Mouse (Mus musculus): ENCODE measurements around the gene Casp8ap2. TPM values are rescaled to one million over a fixed set of nuclear protein-coding genes. Genes with fewer than 3 reads are reported as not detected.

Gene Casp8ap2
- polyA plus RNA-seq, 1 experiment from 2014 or later, result 35.3 TPM

GRCm38 (mm10) chr4:32680843-32681242 lies 65.6 kb downstream of the Casp8ap2 start:
- WGBS, result 79% methylated on average over 3 of the region's 3 CpGs
- peak; percentile 51 for TF ChIP-seq CTCF (IDR thresholded peaks at IDR 0.05; ENCODE audit: low read depth)
- no peak for ATAC-seq (replicated peaks; ENCODE audit: low FRiP score, low read depth)
- no peaks in the 10 kb centered on the region for H3K9me3 ChIP-seq (replicated peaks; ENCODE audit: low read length)
- H3K4me3 ChIP-seq (replicated peaks; ENCODE audit: low read depth, low read length), result no peak overlapping the region
- peaks cover 28% of the 10 kb centered on the region; the same call in 1 of the 2 replicates for H3K36me3 ChIP-seq (ENCODE audit: insufficient read depth, low read length)
- H3K27me3 ChIP-seq (ENCODE audit: insufficient read depth, low read length), result no peaks in the 10 kb centered on the region
- no peak overlapping the region for H3K27ac ChIP-seq
- no peak overlapping the region for H3K9ac ChIP-seq (ENCODE audit: low read depth, low read length)
- DNase-seq (ENCODE audit: low spot score), result peak; percentile 12
- H3K4me1 ChIP-seq (replicated peaks; ENCODE audit: insufficient read depth, low read length), result no peaks in the 10 kb centered on the region
- no peak overlapping the region for H3K4me2 ChIP-seq (ENCODE audit: low read length)

DNA sequence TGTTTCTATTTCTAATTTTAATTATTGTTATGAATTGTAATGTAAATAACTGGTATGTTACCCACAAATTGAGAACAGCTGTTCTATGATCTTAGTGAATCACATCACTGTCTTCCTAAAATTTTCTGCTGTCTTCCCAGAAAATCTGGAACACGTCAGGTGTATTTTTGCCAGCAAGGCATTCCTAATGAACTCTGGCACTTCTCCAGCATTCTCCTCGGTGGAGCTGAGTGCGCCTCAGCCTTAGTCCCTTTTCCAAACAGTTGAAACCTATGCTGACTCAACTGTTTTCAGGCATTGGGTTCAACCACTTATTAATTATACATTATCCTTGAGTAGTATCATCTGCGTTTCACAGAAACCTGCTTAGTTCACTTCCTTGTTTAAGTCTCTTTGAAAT lies 67.2 kb downstream of the Casp8ap2 start:
- Histone ChIP-seq H3K9ac (ENCODE audit: low read depth, low read length) (no peak overlapping the region), H3K9me3 (replicated peaks; ENCODE audit: low read length) (no peaks in the 10 kb centered on the region), H3K27ac (no peak overlapping the region), H3K4me2 (ENCODE audit: low read length) (no peak overlapping the region), H3K27me3 (ENCODE audit: insufficient read depth, low read length) (no peaks in the 10 kb centered on the region), H3K4me3 (replicated peaks; ENCODE audit: low read depth, low read length) (no peak overlapping the region), H3K36me3 (ENCODE audit: insufficient read depth, low read length) (peaks cover 28% of the 10 kb centered on the region; the same call in 1 of the 2 replicates), H3K4me1 (replicated peaks; ENCODE audit: insufficient read depth, low read length) (no peaks in the 10 kb centered on the region)
- no peak for TF ChIP-seq CTCF (IDR thresholded peaks at IDR 0.05; ENCODE audit: low read depth)
- DNase-seq (ENCODE audit: low spot score), result no peak
- ATAC-seq (replicated peaks; ENCODE audit: low FRiP score, low read depth), result no peak
- 78% methylated on average over 4 of the region's 4 CpGs for WGBS

DNA sequence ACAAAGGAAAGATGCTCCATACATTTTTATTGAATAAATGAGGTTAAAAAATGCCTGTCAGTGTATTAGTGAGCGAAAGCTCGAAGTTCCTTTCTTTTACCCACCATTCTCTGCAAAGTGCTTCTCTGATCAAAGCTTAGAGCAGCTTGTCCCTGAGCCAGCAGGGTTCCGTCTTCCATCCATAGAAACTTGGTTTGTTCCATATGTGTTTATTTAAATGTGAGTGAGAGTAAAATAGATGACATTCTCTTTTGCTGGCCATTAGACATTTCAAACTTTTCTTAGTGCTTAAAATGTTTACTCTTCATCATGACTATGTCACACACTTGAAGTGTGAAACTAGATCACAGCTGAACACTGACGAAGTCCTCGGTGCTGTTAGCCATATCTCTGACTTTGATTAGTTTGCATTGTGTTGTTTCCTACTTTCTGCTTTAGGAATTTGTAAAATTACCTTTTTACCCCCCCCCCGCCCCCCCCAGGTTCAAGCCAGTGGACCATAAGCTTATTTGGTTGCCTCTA lies 67.9 kb downstream of the Casp8ap2 start:
- H3K27ac ChIP-seq, result no peak overlapping the region
- no peak for TF ChIP-seq CTCF (IDR thresholded peaks at IDR 0.05; ENCODE audit: low read depth)
- H3K9me3 ChIP-seq (replicated peaks; ENCODE audit: low read length), result no peaks in the 10 kb centered on the region
- no peaks in the 10 kb centered on the region for H3K4me1 ChIP-seq (replicated peaks; ENCODE audit: insufficient read depth, low read length)
- ATAC-seq (replicated peaks; ENCODE audit: low FRiP score, low read depth), result no peak
- H3K4me3 ChIP-seq (replicated peaks; ENCODE audit: low read depth, low read length), result no peak overlapping the region
- H3K36me3 ChIP-seq (ENCODE audit: insufficient read depth, low read length), result peaks cover 26% of the 10 kb centered on the region; the same call in 1 of the 2 replicates
- 88% methylated on average over 6 of the region's 6 CpGs for WGBS
- H3K27me3 ChIP-seq (ENCODE audit: insufficient read depth, low read length), result no peaks in the 10 kb centered on the region
- H3K9ac ChIP-seq (ENCODE audit: low read depth, low read length), result no peak overlapping the region
- no peak for DNase-seq (ENCODE audit: low spot score)
- H3K4me2 ChIP-seq (ENCODE audit: low read length), result no peak overlapping the region

Other genes starting within 250 kb of the Casp8ap2 start
- gene Gja10, start 12.7 kb upstream of the Casp8ap2 start, polyA plus RNA-seq (2015; fragmentation: Nextera tagmentation; extraction: Ambion mirVana), result not detected in 2 replicates
- gene Mdn1, start 41.7 kb downstream of the Casp8ap2 start, polyA plus RNA-seq (2015; fragmentation: Nextera tagmentation; extraction: Ambion mirVana), result 7.0 and 7.4 TPM in 2 replicates
- 132 and 143 TPM in 2 replicates for gene Lyrm2, start 184.8 kb downstream of the Casp8ap2 start, polyA plus RNA-seq (2015; fragmentation: Nextera tagmentation; extraction: Ambion mirVana)